Mouse (Mus musculus) kidney, postnatal 25 days (tissue): ENCODE data around the gene Afap1l2.

Experiments used
- DNase-seq, 2 experiments: peaks; one replicate each; pipeline ENCODE4 v3.0.0; 2021; ENCODE audit warnings: mixed read lengths in 2 of 2

The Afap1l2 gene

GRCm38 (mm10) chr19:56936253-56936652 is 71.8 kb downstream of the Afap1l2 start:
- DNase-seq: no peak

- DNase-seq: peak in 1 of 2 experiments; percentile 61
Measured at GRCm38 (mm10) chr19:56935777-56936176, 72.3 kb downstream of the Afap1l2 start.

- no peak for DNase-seq
Measured at GRCm38 (mm10) chr19:56935111-56935510, 72.9 kb downstream of the Afap1l2 start.

- DNase-seq: no peak
Measured at GRCm38 (mm10) chr19:56933800-56934199, 74.2 kb downstream of the Afap1l2 start.

- no peak for DNase-seq
Measured at GRCm38 (mm10) chr19:56930029-56930428, 78.0 kb downstream of the Afap1l2 start.

GRCm38 (mm10) chr19:56929392-56929791 is 78.6 kb downstream of the Afap1l2 start:
- DNase-seq: no peak

GRCm38 (mm10) chr19:56921744-56922143 is 86.3 kb downstream of the Afap1l2 start:
- DNase-seq: peak in 1 of 2 experiments; percentile 52

GRCm38 (mm10) chr19:56920232-56920631 is 87.8 kb downstream of the Afap1l2 start:
- peak in 1 of 2 experiments; percentile 39 for DNase-seq

GRCm38 (mm10) chr19:56919628-56920027 is 88.4 kb downstream of the Afap1l2 start:
- peak; percentile 93 to 96 for DNase-seq

- DNase-seq: peak; percentile 76 to 88
Measured at GRCm38 (mm10) chr19:56915084-56915483, 92.9 kb downstream of the Afap1l2 start.

GRCm38 (mm10) chr19:56914658-56915057 is 93.4 kb downstream of the Afap1l2 start:
- no peak for DNase-seq

- DNase-seq: peak; percentile 70 to 87
Measured at GRCm38 (mm10) chr19:56913761-56914160, 94.3 kb downstream of the Afap1l2 start.

- DNase-seq: no peak
Measured at GRCm38 (mm10) chr19:56910561-56910960, 97.5 kb downstream of the Afap1l2 start.

GRCm38 (mm10) chr19:56908472-56909270 is 99.4 kb downstream of the Afap1l2 start:
- DNase-seq: peak; percentile 59 to 70

- no peak for DNase-seq
Measured at GRCm38 (mm10) chr19:56907850-56908249, 100.2 kb downstream of the Afap1l2 start.

- DNase-seq: no peak
Measured at GRCm38 (mm10) chr19:56905395-56905794, 102.6 kb downstream of the Afap1l2 start.

- DNase-seq: no peak
Measured at GRCm38 (mm10) chr19:56904095-56904494, 103.9 kb downstream of the Afap1l2 start.

- peak; percentile 57 to 74 for DNase-seq
Measured at GRCm38 (mm10) chr19:56897654-56898053, 110.4 kb downstream of the Afap1l2 start.

GRCm38 (mm10) chr19:56893326-56893725 is 114.7 kb downstream of the Afap1l2 start:
- no peak for DNase-seq

- DNase-seq: no peak
Measured at GRCm38 (mm10) chr19:56892586-56892985, 115.4 kb downstream of the Afap1l2 start.

GRCm38 (mm10) chr19:56891438-56891837 is 116.6 kb downstream of the Afap1l2 start:
- no peak for DNase-seq

- DNase-seq: no peak
Measured at GRCm38 (mm10) chr19:56888654-56889053, 119.4 kb downstream of the Afap1l2 start.

GRCm38 (mm10) chr19:56887879-56888278 is 120.1 kb downstream of the Afap1l2 start:
- DNase-seq: no peak

GRCm38 (mm10) chr19:56877364-56877763 is 130.7 kb downstream of the Afap1l2 start:
- no peak for DNase-seq
